Mouse (Mus musculus) bone marrow, adult 2 months (tissue): ENCODE measurements at regions not wholly inside any gene's neighbourhood (a gene's known extent, or its start where the extent isn't known, plus 50 kb on each side); places are given as distances from the start of the nearest gene placed in this dataset.

Experiments
- CTCF ChIP-seq: fragments of 200-500 bp; IDR thresholded peaks from 2 replicates; pipeline ENCODE4 v1.5.1; 2011; ENCODE audit warnings: low read length, control low read depth; ENCODE audit not compliant: control insufficient read depth, insufficient read depth
- POLR2A ChIP-seq: fragments of 200-500 bp; IDR thresholded peaks from 2 replicates; pipeline ENCODE4 v1.6.1; 2011; ENCODE audit warnings: low read depth, mild to moderate bottlenecking, control low read depth, low read length, borderline replicate concordance; ENCODE audit not compliant: control insufficient read depth

DNA sequence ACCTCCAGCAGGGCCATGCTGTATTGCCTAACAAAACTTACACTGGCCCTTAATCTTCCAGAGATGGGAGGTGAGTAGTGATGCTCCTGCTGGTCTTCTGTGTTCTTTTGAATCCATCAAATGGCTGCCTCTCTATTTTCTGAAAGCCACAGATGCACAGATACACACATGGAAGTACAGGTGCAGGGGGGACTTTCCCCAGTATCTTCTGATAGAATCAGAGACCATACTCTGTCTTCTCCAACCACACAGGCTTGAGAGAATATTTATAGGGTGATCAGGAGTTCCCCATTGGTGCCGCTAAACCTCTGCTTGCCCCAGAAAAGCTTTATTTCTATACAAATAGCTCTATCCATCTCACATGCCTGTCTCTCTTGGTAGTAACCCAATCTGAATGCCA lies 133.5 kb upstream of the Tbl1xr1 start:
- TF ChIP-seq CTCF (no peak), POLR2A (no peak)
